Mouse (Mus musculus): Measurements from ENCODE around the gene Mdm2. TPM values are rescaled to one million over a fixed set of nuclear protein-coding genes. Genes with fewer than 3 reads are reported as not detected.
"Not testable (repeated sequence)": the region's sequence is repeated elsewhere in the genome, so short reads cannot be mapped to it uniquely, and the experiment has no call there.

Mdm2 gene
- polyA plus RNA-seq, 2 experiments from 2014 or later: 47.3 to 54.7 TPM

DNA sequence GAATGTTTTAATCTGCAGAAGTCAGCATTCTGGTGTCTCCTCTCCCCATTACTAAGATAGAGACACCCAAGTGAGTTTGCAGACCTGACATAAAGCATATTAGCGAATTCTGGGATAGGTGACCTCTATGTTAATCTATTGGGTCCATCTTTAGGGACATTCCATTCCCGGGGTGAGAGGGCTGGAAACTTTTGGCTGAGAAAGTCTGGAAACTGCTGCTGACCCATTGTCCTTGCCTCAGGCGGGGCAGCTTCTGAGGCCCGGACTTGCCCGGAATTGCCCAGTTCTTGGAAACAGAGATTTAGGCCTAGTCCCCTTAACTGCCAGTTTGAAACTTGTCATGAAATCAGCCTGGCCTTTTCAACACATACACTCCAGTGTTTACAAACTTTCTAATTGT, 850 bp upstream of the Mdm2 start:
- ATAC-seq: no peak

DNA sequence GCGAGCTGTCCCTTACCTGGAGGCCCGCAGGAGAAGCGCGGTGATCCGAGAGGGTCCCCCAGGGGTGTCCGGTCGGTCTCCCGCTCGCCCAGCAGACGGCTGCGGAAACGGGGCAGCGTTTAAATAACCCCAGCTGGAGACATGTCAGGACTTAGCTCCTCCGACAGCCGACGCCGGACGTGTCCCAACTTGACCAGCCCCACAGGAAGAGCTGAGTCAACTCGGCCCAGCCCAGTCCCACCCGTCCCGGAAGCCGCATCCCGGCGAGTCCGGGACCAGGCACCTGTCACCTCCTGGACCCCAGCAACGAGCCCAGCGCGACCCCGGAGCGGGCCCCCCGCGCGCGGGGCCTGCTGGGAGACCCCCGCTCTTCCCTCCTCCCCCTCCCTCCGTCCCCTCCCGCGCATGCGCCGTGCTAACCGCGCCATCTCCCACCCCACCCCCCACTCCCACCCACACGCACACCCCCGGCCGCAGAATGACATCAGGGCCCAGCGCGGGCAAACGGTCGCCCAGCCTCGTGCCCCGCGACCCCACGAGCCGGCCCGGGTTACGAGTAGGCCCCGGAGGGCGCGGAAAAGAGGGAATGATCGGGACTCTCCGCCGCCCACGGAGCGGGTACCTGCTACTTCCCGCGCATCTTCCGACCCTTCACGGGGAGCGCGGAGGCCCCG, 491 bp downstream of the Mdm2 start:
- peak; percentile 6 for ATAC-seq

DNA sequence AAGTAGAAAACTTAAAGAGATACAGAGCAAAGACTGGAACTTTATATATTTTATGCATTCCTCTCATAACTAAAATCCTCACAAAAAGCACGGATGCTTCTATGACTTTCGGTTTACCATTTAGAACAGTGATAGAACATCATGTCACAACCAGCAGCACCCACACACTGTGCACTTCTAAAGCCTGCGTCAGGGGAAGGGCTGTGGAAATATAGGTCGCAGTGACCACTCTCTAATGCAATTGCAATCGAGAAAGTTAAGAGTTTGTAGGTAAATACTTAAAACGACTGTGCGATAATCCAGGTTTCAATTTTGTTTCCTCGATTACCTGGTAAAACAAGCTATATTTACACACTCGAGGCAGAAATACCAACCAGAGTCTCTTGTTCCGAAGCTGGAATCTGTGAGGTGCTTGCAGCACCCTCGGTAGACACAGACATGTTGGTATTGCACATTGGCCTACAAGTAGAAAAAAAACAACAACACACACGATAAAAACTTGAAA, 1.2 kb downstream of the Mdm2 start:
- ATAC-seq: peak; percentile 12

DNA sequence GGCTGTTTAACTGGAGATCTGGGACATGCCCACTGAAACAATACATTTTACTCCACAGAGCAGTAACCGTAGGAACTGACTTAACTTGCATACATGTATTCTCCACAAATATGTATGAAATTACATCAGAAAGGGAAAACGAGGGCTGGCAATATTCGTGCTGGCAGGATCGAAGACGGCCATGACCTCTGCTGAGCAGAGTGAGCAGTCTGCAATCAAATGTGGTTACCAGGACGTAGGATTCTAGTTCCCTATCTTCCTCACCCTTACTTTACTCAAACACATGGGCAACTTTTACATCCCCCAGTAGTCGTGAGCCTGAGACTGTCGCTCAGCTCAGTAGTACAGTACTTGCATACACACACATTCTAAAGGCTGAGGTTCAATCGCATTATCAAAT, 1.7 kb downstream of the Mdm2 start:
- ATAC-seq: no peak

DNA sequence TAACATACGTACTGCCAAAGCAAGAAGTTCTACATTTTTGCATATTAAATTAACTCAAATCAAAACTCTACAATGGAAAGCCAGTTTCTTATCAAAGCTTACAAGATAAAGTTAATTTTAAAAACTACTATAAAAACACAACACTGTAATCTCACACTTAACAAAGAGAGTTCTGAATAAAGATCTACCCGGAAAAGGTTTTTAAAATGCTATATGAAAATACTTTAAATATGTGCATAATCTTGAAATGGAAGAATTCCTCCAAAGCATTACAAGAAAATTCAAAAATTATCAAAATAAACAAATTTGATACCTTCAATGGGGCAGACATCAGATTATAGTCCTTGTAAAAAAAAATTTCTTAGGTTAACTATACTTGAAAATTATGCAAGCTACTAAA, 2.2 kb downstream of the Mdm2 start:
- no peak for ATAC-seq

DNA sequence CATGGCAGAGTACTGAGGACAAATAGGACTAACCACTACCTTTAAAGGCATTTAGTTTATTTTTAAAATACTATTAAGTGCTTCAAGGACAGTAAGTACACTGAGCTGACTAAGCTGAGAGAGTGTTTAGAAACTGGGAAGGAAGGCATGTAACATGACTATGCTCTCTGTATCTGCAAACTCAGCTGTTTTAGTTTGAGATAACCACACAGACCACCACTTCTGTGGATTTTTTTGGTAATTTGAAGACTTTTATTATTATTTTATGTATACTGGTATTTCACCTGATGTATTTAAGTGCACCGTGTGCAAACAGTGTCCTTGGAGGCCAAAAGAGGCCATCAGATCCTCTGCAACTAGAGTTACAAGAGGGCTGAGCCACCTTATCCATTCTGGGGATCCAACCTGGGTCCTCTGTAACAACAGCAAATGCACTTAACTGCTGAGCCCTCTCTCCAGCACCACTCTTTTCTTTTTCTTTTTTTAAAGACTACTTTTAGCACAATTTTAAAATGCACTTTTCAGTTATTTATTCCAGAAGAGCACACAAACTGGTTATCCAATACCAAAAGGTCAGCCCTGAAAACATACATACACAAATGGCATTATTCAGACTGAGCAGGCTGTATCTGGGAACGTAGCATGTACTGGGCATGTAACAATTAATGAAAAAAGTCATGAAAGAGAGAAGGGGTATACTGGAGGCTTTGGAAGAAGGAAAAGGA, 3.3 kb downstream of the Mdm2 start:
- no peak for ATAC-seq

DNA sequence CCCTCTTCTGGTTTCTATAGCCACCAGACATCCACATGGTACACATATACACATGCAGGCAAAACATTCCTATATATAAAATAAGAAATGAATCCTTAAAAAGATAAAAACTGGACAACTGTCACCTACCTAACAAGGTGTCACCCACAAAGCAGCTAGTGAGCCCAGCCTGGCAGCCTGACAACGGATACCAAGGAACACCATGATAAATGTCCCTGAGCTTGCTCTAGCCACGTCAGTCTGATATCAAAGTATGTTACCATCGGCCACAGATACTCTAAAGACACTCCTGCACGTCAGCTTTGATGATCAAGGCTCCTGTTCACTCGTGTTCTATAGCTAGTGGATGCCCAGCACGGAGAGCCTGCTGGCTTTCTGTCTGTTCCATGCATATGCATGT, 4.1 kb downstream of the Mdm2 start:
- ATAC-seq: no peak

DNA sequence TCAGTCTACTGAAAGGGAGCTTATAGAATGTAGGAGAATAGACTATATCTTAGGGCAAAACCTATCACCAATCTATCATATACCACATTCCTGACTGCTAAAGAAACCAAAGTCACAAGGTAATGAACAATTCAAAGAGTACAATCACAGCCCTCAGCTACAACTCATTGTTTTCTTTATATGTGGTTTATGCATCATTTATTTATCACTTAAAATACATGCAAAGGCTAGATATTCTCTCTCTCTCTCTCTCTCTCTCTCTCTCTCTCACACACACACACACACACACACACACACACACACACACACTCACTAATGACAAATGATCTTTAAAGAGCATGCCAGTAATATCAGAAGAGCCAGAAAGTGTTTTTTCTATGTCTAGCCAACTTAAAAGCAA, 4.8 kb downstream of the Mdm2 start:
- ATAC-seq: no peak

DNA sequence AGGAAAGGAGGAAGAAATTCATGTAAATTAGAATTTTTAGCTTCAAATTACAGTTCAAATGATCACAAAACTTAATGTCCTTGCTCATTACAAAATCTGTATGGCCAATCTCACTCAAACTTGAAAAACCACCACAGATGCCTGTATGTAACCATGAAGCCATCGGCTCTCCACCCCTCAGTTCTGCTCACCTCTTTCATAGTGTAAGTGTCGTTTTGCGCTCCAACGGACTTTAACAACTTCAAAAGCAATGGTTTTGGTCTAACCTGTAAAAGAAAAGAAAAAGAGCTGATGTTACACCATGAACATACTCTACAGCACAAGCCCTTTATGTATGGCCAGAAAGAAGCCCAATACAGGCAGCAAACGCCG, 5.6 kb downstream of the Mdm2 start:
- no peak for ATAC-seq

DNA sequence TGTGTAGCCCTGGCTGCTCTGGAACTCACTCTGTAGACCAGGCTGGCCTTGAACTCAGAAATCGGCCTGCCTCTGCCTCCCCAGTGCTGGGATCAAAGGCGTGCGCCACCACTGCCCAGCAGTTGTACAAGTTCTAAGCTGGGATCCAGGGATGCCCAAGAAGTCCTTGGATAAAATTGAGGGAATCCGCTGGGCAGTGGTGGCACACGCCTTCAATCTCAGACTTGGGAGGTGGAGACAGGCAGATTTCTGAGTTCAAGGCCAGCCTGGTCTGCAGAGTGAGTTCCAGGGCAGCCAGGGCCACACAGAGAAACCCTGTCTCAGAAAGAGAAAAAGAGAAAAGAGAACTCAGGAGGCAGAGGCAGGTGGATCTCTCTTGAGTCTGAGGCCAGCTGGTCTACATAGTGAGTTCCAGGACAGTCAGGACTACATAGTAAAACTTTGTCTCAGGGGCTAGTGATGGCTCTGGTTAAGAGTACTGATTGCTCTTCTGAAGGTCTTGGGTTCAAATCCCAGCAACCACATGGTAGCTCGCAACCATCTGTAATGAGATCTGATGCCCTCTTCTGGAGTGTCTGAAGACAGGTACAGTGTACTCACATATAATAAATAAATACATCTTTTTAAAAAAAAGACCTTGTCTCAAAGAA, 6.1 kb downstream of the Mdm2 start:
- not testable (repeated sequence) for ATAC-seq

DNA sequence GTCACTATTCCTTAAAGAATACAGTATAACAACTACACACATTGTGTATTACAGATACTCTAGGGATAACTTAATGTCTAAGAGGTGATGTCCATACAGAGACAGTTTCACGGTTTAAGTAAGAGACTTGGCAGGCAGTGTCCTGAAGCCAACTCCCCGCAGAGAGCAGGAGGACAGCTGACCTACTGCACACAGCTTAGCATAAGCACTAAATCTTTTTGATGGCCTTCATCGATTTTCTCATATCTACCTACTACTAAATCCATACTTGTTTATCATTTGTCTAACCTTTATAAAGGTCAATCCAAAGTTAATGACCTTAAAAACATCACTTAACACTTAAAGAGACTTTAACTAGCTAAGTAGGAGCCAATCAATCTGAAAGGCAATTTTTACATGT, 7.1 kb downstream of the Mdm2 start:
- ATAC-seq: no peak

DNA sequence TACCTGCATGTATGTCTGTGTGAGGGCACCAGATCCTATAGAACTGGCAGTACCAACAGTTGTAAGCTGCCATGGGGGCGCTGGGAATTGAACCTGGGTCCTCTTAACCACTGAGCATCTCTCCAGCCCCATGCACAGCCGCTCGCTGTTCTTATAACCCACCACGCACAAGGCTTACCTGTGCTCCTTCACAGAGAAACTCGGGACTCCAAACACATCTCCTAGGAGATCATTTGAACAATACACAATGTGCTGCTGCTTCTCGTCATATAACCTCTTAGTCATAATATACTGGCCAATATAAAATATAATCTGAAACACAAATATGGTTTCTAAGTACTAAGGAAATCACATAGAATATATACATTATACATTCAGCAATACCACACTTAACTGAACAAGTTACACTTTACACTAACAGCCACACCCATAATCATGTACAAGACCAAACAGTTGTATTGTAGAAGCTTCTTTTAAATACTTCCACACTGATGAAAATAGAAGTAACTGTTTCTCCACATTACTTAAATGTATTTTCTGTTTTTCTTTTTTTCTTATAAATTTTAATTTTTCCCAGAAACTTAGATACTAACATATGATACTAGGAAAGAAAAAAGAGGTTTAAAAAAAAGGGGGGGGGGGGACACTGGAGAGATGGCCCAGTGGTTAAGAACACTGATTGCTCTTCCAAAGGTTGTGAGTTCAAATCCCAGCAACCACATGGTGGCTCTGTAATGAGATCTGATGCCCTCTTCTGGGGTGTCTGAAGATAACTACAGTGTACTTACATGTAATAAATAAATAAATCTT, 8.3 kb downstream of the Mdm2 start:
- ATAC-seq: no peak

DNA sequence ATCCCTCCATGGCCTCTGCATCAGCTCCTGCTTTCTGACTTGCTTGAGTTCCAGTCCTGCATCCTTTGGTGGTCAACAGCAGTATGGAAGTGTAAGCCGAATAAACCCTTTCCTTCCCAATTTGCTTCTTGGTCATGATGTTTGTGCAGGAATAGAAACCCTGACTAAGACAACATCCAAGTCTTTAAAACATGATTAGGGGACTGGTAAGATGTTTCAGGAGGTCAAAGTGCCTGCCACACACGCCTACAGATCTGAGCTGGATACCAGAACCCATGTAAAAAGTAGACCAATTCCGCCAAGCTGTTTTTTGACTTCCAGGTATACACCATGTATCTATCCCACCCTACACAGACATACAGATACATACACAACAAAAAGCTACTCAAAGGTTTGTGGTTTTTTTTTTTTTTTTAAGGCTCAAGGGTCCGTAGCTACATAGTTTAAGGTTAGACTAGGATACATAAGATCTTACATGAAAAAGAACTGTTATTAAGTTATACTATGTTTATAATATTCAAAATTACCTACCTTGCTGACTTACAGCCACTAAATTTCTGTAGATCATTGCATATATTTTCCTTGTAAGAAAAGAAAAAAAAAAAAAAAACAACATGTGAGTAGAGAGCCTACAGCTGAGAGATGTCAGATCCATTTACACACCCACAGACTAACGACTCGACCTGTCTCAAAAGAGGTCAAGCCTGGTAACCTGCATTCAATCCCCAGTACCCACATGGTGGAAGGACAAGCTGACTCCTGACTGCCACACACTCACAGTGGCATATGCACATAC, 9.3 kb downstream of the Mdm2 start:
- ATAC-seq: no peak

DNA sequence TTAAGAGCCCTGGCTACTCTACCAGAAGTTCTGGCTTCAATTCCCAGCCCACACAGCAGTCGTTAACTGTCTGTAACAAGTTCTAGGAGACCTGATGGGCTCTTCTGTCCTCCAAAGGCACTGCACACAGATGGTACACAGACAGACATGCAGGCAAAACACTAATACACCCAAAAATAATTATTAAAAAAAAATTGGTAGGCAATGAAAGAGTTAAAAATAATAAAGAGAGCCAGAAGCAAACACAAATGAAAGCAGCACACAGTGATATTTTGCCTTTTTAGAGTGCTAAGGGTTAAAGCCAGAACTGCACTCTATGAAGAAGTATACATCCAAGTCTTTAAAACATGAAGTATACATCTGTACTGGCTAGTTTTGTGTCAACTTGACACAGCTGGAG, 10.1 kb downstream of the Mdm2 start:
- ATAC-seq: no peak

DNA sequence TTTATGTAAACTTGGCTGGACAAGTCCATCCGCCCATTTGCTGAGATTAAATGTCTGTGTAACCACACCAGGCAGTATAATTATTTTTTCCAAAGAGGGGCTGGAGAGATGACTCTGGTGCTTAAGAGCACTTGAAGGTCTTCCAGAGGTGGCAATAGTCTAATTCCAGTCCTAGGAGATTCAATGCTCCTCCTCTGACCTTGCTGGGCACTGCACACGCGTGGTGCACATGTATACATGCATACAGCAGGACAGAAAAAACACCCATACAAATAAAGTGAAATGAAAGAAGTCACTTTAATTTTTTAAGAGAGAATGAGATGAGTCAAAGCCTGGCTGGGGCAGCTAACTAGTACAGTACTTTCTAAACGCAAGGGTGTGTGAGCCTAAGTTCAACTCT, 10.6 kb downstream of the Mdm2 start:
- no peak for ATAC-seq

DNA sequence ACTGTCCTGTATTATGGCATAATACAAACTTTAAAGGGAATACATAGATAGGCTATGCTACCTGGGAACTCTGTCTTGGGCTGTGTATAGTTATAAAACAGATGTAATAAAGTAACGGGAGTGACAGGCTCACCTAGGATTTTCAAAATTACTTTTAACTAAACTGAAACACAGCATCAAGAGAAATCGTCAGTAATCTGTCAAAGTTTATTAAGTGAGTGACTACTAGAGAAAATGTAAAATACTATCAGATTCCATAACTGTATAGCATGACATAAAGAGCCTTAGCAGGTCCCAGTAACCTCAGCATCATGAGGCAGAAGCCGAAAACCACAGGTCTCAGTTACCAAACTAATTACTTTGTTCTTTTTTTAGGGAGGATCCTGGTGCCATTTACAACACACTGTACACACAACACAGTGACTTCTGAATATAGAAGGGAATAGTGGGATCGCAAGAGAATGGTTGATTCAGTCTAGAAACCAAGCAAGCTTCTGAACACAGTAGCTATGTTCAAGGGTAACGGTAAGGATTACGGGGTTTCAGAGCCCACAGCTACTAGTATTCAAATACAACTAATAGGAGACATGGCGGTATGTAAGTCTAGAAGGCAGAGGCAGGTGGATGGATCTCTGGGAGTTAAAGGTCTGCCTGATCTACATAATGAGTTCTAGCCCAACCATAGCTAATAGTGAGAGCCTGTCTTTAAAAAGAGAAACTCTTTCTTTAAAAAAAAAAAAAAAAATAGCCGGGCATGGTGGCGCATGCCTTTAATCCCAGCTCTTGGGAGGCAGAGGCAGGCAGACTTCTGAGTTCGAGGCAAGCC, 12.0 kb downstream of the Mdm2 start:
- no peak for ATAC-seq

DNA sequence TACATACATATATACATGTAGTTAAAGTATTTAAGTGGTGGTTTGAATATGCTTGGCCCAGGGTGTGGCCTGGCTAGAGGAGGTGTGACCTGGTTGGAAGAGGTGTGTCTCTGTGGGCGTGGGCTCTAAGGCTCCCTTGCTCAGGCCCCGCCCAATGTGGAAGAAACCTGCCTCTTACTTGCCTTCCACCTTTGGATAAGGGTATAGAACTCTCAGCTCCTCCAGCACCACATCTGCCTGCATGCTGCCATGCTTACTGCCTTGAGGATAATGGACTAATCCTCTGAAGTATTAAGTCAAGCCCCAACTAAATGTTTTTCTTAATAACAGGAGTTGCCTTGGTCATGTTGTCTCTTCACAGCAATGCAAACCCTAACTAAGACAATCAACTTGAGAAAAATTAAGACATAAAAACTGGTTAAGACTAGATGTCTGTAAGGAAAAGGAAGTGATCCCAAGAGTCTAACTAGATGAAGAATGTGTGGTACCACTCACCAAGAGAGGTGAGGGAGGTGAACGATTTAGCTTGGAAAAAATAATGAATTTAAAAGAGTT, 12.9 kb downstream of the Mdm2 start:
- ATAC-seq: no peak

DNA sequence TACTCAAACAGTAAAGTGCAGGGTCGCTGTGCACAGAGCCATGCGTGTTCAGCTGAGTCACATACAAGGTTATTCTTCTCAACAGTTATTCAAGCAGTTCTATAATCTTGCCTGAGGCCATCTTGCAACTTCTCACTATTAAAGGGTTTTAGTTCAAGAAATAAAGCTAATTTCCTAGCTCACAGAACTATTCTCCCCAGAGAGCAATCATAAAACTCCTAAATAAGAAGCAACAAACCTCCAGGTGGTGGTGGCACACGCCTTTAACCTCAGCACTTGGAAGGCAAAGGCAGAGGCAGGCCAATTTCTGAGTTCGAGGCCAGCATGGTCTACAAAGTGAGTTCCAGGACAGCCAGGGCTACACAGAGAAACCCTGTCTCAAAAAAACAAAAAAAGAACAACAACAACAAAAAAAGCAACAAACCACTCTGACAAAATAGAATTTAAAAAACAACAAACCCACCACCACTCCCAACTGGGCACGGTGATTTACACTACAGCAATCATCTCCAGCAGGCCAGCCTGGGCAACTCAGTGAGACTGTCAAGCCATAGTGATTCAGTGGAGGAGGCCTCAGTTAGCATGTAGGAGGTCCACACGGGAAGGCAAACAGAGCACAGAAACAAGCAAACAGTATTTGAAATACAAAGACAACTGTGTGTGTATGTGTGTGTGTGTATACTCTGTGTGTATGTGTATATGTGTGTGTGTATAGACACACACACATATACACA, 13.6 kb downstream of the Mdm2 start:
- ATAC-seq: no peak

DNA sequence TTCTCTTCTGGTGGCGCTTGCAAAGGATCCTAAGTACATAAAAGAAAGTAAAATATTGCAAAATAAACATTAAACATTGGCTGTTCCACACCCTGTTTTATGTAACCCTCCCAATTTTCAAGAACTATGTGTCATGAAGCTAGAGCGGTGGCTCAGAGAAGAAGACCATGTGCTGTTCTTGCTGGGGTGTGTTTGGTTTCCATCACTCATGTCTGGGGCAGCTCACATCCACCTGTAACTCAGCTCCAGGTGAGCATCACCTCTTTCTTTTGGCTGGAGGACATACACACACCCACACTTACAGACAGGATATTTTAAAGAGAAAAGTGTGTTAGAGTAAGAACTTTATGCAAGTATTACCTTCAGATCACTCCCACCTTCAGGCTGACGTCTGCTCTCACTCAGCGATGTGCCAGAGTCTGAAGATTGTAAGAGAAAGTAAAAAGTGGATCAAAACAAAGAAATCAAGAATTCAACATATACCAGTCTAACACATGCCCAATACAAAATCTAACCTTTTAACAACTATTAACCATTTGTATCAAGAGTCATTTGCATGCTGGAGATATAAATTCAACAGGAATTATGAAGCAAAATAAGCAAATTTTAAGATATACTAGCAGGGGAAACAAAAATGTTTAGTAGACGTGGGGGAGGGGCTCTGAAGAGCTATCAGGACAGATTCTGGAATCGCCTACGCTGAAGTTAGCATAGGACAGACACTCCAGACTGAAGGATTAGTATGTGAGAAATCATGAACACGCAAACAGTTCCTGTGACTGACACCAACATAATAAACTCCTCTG, 14.3 kb downstream of the Mdm2 start:
- ATAC-seq: no peak

Measured in CD4-positive, CD25-positive, alpha-beta regulatory T cell, adult 4 months (primary cell).